Mouse (Mus musculus) left cerebral cortex, postnatal 10 days (tissue): ENCODE data around the gene Zyg11b. TPM values are rescaled to one million over a fixed set of nuclear protein-coding genes. Genes with fewer than 3 reads are reported as not detected.
A peak's percentile ranks its signal among the peaks of the same experiment; 100 is the strongest.

Source experiments
- DNase-seq, 2 experiments: peaks; one replicate each; pipeline ENCODE4 v3.0.0; 2021 to 2022; ENCODE audit warnings: low spot score in 2 of 2, mixed read lengths in 1 of 2; ENCODE audit errors: extremely low spot score in 1 of 2
- intact Hi-C: fragments of 180-260 bp; cut with DNase I; formaldehyde crosslinking; loops from one replicate; pipeline ENCODE4 v1.15.1; 2025
- total RNA-seq, 2 experiments: library from RNA; stranded (reverse); gene quantifications; 2 replicates each; pipeline ENCODE4 v1.2.3; 2021

Gene Zyg11b
- total RNA-seq, 2 experiments from 2014 or later = 151 to 166 TPM

DNA sequence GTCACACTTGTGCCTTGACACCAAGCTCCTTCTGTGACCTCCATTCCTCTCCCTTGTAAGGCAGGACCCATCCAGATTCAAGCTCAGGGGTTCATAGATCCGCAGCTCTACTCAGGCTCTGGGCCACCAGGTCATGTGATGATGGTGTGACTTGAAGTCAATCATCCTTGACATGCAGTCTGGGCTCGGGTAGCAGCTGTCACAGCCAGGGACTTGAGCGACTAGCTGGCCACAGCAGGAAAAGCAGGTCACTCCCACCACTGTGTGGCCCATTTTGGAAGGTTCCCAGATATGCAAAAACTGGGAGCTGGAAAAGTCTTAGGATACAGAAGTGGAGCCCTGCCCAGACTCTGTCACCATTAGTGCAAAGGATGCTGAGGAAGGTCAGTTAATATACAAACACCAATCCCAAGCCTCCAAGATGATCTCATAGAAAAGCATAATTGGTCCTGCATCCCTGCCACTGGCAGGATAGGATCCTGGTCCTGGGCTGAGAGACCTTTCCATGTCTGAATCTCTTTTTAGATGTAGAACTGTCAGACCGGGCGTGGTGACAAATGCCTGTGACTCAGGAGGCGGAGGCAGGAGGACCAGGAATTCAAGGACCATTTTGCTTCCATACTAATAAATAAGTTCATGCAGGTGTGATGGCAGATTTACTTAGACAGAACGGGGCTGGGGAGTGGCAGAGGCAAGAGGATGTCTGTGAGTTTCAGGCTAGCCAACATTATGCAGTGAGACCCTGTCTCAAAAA, 19.9 kb upstream of the Zyg11b start:
- intact Hi-C loops = loop anchor here (10.0 kb wide), 2 partner anchors 66 to 386 kb away; no protein-coding TSS in a partner anchor

DNA sequence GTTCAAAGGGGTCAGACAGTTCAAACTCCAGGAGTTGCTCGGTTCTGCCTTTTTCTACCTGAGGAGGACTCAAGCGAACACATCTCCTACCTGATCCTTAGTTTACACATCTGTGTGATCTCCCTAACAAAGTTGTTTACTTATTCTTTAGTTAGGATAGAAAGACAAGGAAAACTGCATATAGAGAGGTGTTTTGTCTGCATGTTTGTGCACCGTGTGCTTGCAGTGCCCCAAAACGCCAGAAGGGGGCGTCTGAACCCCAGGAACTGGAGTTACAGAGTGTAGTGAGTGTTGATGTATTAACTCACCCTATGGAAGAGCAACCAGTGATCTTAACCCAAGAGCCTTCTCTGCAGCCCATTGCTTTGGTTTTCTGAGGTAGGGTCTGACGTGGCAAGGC, 18.9 kb upstream of the Zyg11b start:
- intact Hi-C loops = loop anchor here (10.0 kb wide), 2 partner anchors 65 to 385 kb away; no protein-coding TSS in a partner anchor
- no peak for DNase-seq

More for the DNA sequence above, 19.9 kb upstream of the Zyg11b start:
- DNase-seq = no peak

DNA sequence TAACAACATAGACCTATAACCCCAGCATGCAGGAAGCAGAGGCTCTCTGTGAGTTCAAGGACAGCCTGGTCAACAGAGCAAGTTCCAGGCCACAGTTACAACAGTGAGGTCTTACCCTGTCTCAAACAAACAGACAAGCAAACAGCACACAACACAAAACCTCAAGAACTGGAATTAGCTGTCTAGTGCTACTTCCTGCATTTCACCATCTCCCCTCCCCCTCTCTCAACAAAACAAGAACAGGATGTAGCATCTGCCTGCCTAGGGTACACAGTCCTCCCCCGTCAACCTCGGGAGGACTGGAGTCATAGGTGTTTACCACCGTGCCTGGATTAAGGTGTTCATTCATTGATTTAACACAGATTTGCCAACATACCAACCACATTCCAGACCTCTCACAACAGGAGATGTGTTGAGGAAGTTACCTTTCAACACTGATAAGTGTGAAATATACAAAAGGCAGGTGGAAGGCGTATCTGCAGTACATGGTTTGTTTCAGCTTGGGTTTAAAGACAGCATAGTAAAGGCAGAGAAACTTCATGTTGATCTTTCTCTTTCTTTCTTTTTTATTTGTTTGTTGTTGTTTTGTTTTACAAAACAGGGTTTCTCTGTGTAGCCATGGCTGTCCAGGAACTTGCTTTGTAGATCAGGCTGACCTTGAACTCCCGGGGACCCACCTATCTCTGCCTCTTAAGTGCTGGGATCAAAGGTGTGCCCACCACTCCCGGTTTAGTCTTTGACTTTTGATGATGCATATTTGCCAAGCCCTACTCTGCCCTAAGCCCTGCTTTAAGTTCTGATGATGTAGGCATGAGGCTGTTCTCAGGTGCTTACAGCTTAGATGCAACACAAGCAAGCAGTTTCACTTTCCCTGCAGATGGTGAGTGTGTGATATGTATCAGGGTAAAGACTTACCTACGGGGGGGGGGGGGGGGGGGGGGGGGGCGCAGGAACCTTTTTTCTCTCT, 18.0 kb upstream of the Zyg11b start:
- intact Hi-C loops = no loop called here

DNA sequence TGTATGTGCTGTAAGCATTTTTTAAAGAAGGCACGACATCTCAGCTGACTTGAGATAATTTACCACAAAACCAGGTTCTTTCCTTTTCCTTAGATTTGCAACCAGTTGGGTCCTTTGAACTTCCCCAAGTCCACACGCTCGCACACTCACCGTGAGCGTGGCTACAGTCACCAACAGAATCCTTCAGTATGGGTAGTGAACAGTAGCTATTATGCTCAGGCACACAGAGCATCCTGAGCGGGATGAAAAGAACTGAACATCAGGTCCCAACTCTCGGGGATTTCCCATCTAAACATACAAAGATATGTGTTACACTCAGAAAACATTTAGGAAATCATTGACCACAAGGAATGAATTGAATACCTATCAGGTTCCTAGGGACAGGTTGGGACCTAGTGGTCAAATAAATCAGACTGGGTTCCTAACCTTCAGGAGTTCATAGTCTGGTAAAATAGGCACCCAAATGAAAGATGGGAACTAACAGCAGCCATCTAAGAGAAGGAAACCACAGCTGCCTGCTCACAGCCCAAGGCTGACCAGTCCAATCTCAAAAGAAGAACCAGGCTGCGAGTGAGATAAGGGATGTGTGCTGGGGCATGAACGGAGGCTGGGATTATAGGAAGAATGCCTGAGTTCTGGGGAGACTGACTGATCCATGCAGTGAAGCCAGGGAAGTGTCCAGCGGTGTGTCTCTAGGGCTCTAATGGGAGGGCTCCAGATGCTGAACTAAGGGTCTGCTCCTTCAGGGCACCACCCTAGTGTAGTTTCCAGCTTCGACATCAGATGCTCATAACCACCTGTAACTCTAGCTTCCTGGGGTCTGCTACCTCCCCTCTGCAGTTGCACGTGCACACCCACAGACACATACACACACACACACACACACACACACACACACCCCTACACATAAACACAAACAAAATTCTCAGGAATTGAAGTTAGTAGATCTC, 17.0 kb upstream of the Zyg11b start:
- intact Hi-C loops = no loop called here
- no peak for DNase-seq

More for the DNA sequence above, 18.0 kb upstream of the Zyg11b start:
- no peak for DNase-seq

- DNase-seq = no peak
- intact Hi-C loops = no loop called here
Observed at GRCm38 (mm10) chr4:108314041-108314440, 13.1 kb upstream of the Zyg11b start.

DNA sequence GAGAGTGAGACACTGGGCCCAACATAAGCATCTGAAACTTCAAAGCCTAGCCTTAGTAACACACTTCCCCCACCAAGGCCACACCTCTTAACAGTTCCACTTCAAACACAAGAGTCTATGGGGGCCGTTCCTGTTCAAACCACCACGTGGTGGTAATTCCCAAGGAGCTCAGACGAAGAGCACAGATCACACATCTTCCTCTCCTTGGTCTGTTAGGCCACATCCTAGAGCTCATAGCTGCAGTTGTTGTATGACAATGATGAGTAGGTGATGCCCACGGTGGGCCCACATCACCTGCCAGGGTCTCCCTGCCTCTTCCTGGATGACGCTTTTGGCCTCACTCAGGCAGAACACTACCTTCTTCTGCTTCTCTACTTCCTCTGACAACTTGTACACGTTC, 9.8 kb upstream of the Zyg11b start:
- intact Hi-C loops = no loop called here
- no peak for DNase-seq

DNA sequence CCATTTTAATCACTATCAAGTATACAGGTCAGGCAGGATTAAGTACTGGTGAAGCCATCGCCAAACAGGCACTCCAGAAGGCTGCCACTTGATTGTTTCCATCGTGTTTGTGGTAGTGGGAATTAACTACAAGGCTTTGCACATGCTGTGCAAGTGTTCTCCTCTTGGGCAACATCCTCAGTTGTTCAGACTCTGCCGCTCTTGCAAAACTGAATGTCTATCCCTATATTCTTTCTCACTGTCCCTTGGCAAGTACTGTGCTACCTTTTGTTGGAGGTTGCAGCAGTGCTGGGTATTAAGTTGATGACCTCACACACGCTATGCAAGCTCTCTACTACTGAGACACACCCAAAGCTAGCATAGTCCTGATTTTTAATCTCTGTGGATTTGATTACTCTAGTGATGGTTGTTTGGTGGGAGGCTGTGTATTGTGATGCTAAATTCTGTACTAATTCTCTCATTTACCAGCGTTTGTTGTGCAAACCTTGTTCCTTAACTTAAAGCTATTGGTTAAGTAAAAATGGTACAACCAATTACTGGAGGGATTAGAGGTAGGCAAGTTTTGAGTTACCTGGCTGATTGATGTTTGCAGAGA, 1.5 kb upstream of the Zyg11b start:
- intact Hi-C loops = no loop called here
- DNase-seq = no peak

DNA sequence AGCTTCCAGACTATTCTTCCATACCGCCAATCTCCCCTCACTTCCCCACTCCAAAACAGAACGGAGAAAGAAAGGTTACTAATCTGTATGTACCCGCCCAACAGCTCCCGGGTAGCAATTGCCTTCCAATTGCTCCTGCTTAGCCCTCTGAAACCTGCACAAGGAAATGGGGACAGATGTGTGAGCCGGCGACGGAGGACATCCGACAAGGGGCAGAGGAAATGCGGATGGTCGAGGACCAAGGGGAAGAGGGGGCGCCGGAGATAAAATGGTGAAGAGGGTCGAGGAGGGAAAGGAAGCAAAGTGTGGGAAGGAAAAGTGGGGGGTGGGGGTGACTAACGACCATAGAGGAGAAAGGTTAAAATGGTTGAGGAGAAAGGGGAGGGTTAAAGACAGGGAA, 630 bp downstream of the Zyg11b start:
- DNase-seq = peak in 1 of 2 experiments; percentile 34
- intact Hi-C loops = no loop called here

DNA sequence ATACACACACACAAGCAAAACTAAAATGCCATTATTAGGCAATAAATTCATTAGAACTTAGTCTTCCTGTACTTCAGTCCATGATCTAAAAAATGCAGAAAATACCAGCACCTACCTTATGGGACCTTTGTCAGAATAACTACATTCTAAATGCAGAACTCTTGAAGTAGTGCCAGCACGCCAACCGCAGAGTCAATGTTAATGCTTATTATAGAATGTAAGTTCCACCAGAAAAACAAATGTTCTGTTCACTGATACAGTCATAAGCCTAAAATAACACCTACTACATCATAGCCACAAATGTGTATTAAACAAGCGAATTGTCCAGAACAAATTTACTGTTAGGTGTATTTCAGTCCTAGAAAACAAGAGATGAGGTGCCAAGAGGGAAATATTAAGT, 23.9 kb downstream of the Zyg11b start:
- DNase-seq = peak in 1 of 2 experiments; percentile 30
- intact Hi-C loops = no loop called here

GRCm38 (mm10) chr4:108272286-108272685, 28.6 kb downstream of the Zyg11b start:
- DNase-seq = no peak
- intact Hi-C loops = no loop called here

- DNase-seq = no peak
- intact Hi-C loops = no loop called here
Observed at GRCm38 (mm10) chr4:108265774-108266173, 35.1 kb downstream of the Zyg11b start.

DNA sequence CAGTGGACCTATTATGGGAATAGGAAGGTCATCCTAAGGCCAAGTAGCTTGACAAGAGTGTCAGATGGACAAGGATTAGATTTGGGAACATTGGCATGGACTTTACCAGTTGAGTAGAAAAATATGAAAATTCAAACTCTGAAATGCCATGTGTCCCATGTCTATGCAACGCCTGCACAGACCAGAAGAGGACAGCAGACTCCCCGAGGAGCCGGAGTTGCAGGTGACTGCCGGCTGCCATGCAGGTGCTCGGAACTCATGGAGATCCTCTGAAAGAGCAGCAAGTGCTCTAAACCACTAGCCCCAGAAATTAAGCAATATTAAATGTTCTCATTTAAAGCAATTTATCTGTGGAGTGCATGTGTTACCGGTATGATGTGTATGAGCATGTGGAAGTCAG, 47.6 kb downstream of the Zyg11b start:
- no peak for DNase-seq
- intact Hi-C loops = loop anchor here (10.0 kb wide), 2 partner anchors 71 to 311 kb away; partner anchors contain the start of gene Coa7

DNA sequence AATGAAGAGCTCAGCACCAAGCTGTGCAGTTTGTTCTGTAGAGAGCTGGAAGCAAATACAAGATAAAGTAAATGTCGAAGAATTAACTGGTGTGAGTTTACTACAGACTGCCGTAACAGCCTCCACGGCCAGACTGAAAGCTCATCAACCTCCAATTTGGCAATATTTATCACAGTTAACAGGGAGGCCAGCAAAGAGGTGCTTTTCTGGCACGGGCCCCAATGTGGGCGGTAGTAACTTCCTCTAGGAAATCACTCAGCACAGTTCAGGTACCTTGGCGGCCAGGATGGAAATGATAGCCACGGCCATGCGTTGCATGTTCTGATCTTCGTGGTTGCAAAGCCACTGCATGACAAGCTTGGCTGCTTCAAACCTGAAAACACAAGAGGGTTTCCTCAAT, 50.4 kb downstream of the Zyg11b start:
- DNase-seq = peak in 1 of 2 experiments; percentile 28
- intact Hi-C loops = loop anchor here (10.0 kb wide), 2 partner anchors 74 to 314 kb away; partner anchors contain the start of gene Coa7

- intact Hi-C loops = no loop called here
- DNase-seq = no peak
Observed at GRCm38 (mm10) chr4:108249314-108249713, 51.6 kb downstream of the Zyg11b start.

DNA sequence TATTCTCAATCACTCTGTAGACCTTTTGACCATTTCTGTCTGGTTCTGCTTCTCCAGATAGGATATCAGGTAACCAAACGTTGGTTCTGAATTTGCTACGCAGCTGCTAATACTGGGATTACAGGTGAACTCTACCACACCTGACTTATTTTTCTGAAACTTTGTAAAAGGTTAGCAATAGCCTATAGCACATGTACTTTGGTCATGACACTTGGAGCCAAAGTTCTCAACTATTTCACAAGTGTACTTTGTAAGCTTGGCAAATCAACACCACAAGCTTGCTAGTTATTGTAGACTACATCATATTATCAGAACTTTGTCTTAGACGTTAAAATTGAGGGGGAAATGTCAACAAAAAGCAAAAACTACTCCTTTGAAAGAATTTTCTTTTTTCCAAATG, 67.2 kb downstream of the Zyg11b start:
- intact Hi-C loops = loop anchor here (10.0 kb wide), 1 partner anchor 309 kb away; the partner anchor contains the start of gene Cpt2
- DNase-seq = no peak

DNA sequence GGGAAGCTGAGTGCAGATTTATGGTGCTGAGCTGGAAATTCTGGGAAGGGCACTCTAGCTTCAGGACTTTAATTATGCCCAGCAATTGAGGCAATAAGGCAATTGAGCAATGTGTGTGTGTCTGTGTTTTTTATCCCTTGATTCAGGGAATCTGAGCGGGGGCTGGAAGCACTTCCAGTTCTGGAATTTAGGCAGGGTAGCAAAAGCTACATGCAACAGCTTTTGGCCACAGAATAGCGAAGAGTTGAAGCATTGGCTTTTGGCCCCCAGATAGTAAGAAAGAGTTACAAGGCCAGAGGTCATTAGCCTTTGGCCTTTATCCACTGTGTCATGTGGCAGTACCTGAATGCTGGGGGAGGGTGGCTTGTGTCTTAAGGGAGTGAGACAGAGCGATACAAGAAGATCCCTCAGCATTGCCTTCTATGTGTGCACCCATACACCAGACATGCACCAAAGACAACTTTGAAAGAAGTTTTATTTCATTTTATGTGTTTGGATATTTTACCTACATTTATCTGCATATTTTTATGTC, 75.5 kb downstream of the Zyg11b start:
- intact Hi-C loops = no loop called here
- no peak for DNase-seq

DNA sequence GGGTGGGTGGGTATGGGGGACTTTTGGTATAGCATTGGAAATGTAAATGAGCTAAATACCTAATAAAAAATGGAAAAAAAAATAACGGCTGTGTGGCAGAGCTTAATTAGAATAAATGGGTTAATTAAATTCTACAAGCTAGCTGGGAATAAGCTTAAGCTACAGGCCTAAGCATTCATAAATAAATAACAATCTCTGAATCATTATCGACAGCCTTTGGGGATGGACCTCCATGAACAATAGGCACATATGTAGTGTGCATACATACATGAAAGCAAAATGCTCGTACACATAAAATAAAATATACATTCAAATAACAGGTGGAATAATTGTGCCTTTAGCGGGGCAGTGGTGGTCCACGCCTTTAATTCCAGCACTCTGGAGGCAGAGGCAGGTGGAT, 78.4 kb downstream of the Zyg11b start:
- DNase-seq = no peak
- intact Hi-C loops = no loop called here

DNA sequence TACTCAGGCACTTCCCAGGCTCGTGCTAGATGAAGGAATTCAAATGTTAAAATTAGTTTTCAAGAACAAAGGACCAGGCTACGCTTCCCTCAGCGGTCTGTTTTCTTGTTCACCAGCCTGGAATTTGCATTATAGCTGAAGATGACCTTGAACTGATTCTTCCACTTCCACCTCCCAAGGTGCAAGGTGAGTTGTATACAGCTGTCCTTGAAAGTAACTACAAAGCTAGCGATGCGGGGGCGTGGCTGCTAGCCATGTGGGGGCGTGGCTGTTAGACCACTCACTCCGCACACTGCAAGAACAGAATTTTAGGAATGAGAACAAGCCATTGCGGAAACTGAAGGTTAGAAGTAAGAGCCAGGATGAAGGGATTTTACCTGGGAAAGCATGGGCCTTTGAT, 81.9 kb downstream of the Zyg11b start:
- intact Hi-C loops = no loop called here
- DNase-seq = peak in 1 of 2 experiments; percentile 29
